Mouse (Mus musculus) heart, embryonic 11.5 days (tissue): ENCODE results near the gene Egfl7. TPM values are rescaled to one million over a fixed set of nuclear protein-coding genes. Genes with fewer than 3 reads are reported as not detected.

Experiments
- ATAC-seq: fragments of 200-750 bp; cut with Nextera tagmentation; replicated peaks from 2 replicates; pipeline ENCODE4 v1.8.0; 2017; ENCODE audit warnings: moderate library complexity; ENCODE audit not compliant: insufficient number of reproducible peaks, low FRiP score, low TSS enrichment
- H3K27ac ChIP-seq: fragments of 300-500 bp; sonication (generic); 2 replicates; pipeline ENCODE4 v1.5.1; 2014; ENCODE audit warnings: mild to moderate bottlenecking, low read depth, low read length
- H3K27me3 ChIP-seq: fragments of 300-500 bp; sonication (generic); 2 replicates; pipeline ENCODE4 v1.6.1; 2014; ENCODE audit warnings: mild to moderate bottlenecking, low read length, mixed read lengths; ENCODE audit not compliant: control insufficient read depth, insufficient read depth
- H3K36me3 ChIP-seq: fragments of 300-500 bp; sonication (generic); 2 replicates; pipeline ENCODE4 v1.6.1; 2014; ENCODE audit warnings: mild to moderate bottlenecking, low read length, moderate library complexity, mixed read lengths; ENCODE audit not compliant: control insufficient read depth, insufficient read depth
- H3K4me1 ChIP-seq: fragments of 300-500 bp; sonication (generic); 2 replicates; pipeline ENCODE4 v1.6.1; 2014; ENCODE audit warnings: low read length; ENCODE audit not compliant: control insufficient read depth, insufficient read depth
- H3K4me2 ChIP-seq: fragments of 300-500 bp; sonication (generic); 2 replicates; pipeline ENCODE4 v1.6.1; 2014; ENCODE audit warnings: mild to moderate bottlenecking, moderate library complexity
- H3K4me3 ChIP-seq: fragments of 300-500 bp; sonication (generic); 2 replicates; pipeline ENCODE4 v1.5.1; 2014; ENCODE audit warnings: low read depth, low read length
- H3K9ac ChIP-seq: fragments of 300-500 bp; sonication (generic); 2 replicates; pipeline ENCODE4 v1.6.1; 2014; ENCODE audit warnings: mild to moderate bottlenecking, low read depth, low read length, moderate library complexity
- H3K9me3 ChIP-seq: fragments of 300-500 bp; sonication (generic); replicated peaks from 2 replicates; pipeline ENCODE4 v1.6.1; 2016; ENCODE audit warnings: low read length; ENCODE audit not compliant: control insufficient read depth
- WGBS: fragments of 180-500 bp; shearing (Covaris S2); extraction: QIAGEN DNeasy Blood & Tissue Kit; methylation state at CpG from one replicate; pipeline ENCODE4 v1.1.7; 2014; ENCODE audit not compliant: insufficient replicate concordance; 5-methylcytosine and 5-hydroxymethylcytosine counted together
- polyA plus RNA-seq: library from polyadenylated mRNA; unstranded; fragments of >200 nt; fragmentation: Nextera tagmentation; extraction: Ambion mirVana; gene quantifications from 2 replicates; pipeline ENCODE4 v1.2.1, GENCODE M21; 2014

Gene Egfl7
- polyA plus RNA-seq, 1 experiment from 2014 or later: 145 TPM

- Histone ChIP-seq H3K4me3 (no peak overlapping the region), H3K27me3 (no peaks in the 10 kb centered on the region), H3K27ac (peak overlapping the region; percentile 62), H3K9me3 (no peaks in the 10 kb centered on the region), H3K4me2 (no peak overlapping the region; the same call in 1 of the 2 replicates), H3K4me1 (peaks cover 46% of the 10 kb centered on the region), H3K9ac (0 out of 2 replicates have a peak overlapping the region, but pooled peaks have one; percentile 12), H3K36me3 (no peaks in the 10 kb centered on the region)
- 54% methylated on average over 12 of the region's 12 CpGs for WGBS
- no peak for ATAC-seq
Observed at GRCm38 (mm10) chr2:26573396-26573795, 6.4 kb upstream of the Egfl7 start.

GRCm38 (mm10) chr2:26573807-26574206, 6.0 kb upstream of the Egfl7 start:
- Histone ChIP-seq H3K4me3 (no peak overlapping the region), H3K4me2 (no peak overlapping the region; the same call in 1 of the 2 replicates), H3K9ac (no peak overlapping the region)

GRCm38 (mm10) chr2:26574862-26575261, 5.0 kb upstream of the Egfl7 start:
- H3K27me3 ChIP-seq: no peaks in the 10 kb centered on the region
- no peaks in the 10 kb centered on the region for H3K36me3 ChIP-seq
- ATAC-seq: no peak
- H3K4me1 ChIP-seq: peaks cover 53% of the 10 kb centered on the region
- H3K9ac ChIP-seq: no peak overlapping the region
- no peak overlapping the region for H3K4me3 ChIP-seq
- H3K27ac ChIP-seq: no peak overlapping the region; the same call in none of the 2 replicates
- H3K4me2 ChIP-seq: no peak overlapping the region
- no peaks in the 10 kb centered on the region for H3K9me3 ChIP-seq
- 43% methylated on average over 5 of the region's 5 CpGs for WGBS

More at GRCm38 (mm10) chr2:26573807-26574206, 6.0 kb upstream of the Egfl7 start:
- no peaks in the 10 kb centered on the region for H3K27me3 ChIP-seq
- no peak for ATAC-seq
- no peaks in the 10 kb centered on the region for H3K36me3 ChIP-seq
- H3K27ac ChIP-seq: peak overlapping the region; percentile 62
- H3K9me3 ChIP-seq: no peaks in the 10 kb centered on the region
- 24% methylated on average over 5 of the region's 5 CpGs for WGBS
- H3K4me1 ChIP-seq: peaks cover 48% of the 10 kb centered on the region

GRCm38 (mm10) chr2:26575378-26575777, 4.4 kb upstream of the Egfl7 start:
- Histone ChIP-seq H3K4me2 (peak overlapping the region; percentile 17), H3K27me3 (no peaks in the 10 kb centered on the region), H3K4me1 (peaks cover 53% of the 10 kb centered on the region), H3K36me3 (no peaks in the 10 kb centered on the region), H3K9me3 (no peaks in the 10 kb centered on the region), H3K9ac (peak overlapping the region; percentile 44; the same call in 1 of the 2 replicates), H3K4me3 (no peak overlapping the region), H3K27ac (peak overlapping the region; percentile 80)
- ATAC-seq: no peak
- WGBS: 50% methylated on average over 1 of the region's 1 CpGs

GRCm38 (mm10) chr2:26575865-26576264, 3.9 kb upstream of the Egfl7 start:
- Histone ChIP-seq H3K27me3 (no peaks in the 10 kb centered on the region), H3K27ac (peak overlapping the region; percentile 80), H3K4me2 (peak overlapping the region; percentile 17), H3K9ac (peak overlapping the region; percentile 44; the same call in 1 of the 2 replicates), H3K36me3 (no peaks in the 10 kb centered on the region), H3K9me3 (no peaks in the 10 kb centered on the region), H3K4me3 (no peak overlapping the region), H3K4me1 (peaks cover 53% of the 10 kb centered on the region)
- WGBS: 30% methylated on average over 4 of the region's 4 CpGs
- peak; percentile 52 for ATAC-seq

GRCm38 (mm10) chr2:26576462-26576861, 3.4 kb upstream of the Egfl7 start:
- H3K4me1 ChIP-seq: peaks cover 51% of the 10 kb centered on the region
- H3K4me3 ChIP-seq: no peak overlapping the region
- no peaks in the 10 kb centered on the region for H3K9me3 ChIP-seq
- WGBS: 38% methylated on average over 4 of the region's 4 CpGs
- no peaks in the 10 kb centered on the region for H3K27me3 ChIP-seq
- H3K9ac ChIP-seq: no peak overlapping the region; the same call in 1 of the 2 replicates
- peak overlapping the region; percentile 17; the same call in 1 of the 2 replicates for H3K4me2 ChIP-seq
- no peak for ATAC-seq
- H3K36me3 ChIP-seq: no peaks in the 10 kb centered on the region
- H3K27ac ChIP-seq: peak overlapping the region; percentile 80

- no peaks in the 10 kb centered on the region for H3K36me3 ChIP-seq
- H3K4me2 ChIP-seq: no peak overlapping the region
- peak overlapping the region; percentile 80 for H3K27ac ChIP-seq
- H3K4me1 ChIP-seq: peaks cover 35% of the 10 kb centered on the region
- no peaks in the 10 kb centered on the region for H3K9me3 ChIP-seq
- 39% methylated on average over 6 of the region's 6 CpGs for WGBS
- no peak overlapping the region for H3K4me3 ChIP-seq
- no peak overlapping the region for H3K9ac ChIP-seq
- ATAC-seq: no peak
- no peaks in the 10 kb centered on the region for H3K27me3 ChIP-seq
Observed at GRCm38 (mm10) chr2:26578369-26578768, 1.4 kb upstream of the Egfl7 start.

- 90% methylated on average over 5 of the region's 5 CpGs for WGBS
- Histone ChIP-seq H3K27me3 (no peaks in the 10 kb centered on the region; the same call in 1 of the 2 replicates), H3K4me1 (peaks cover 22% of the 10 kb centered on the region), H3K4me3 (no peak overlapping the region), H3K36me3 (no peaks in the 10 kb centered on the region), H3K9me3 (no peaks in the 10 kb centered on the region), H3K4me2 (no peak overlapping the region), H3K27ac (0 out of 2 replicates have a peak overlapping the region, but pooled peaks have one; percentile 10), H3K9ac (no peak overlapping the region)
- ATAC-seq: no peak
Observed at GRCm38 (mm10) chr2:26580751-26581150, 937 bp downstream of the Egfl7 start.

- ATAC-seq: no peak
- Histone ChIP-seq H3K27me3 (no peaks in the 10 kb centered on the region; the same call in 1 of the 2 replicates), H3K4me3 (no peak overlapping the region), H3K9me3 (no peaks in the 10 kb centered on the region), H3K36me3 (no peaks in the 10 kb centered on the region), H3K4me1 (peaks cover 20% of the 10 kb centered on the region), H3K9ac (no peak overlapping the region), H3K4me2 (no peak overlapping the region), H3K27ac (no peak overlapping the region)
- WGBS: 54% methylated on average over 2 of the region's 2 CpGs
Observed at GRCm38 (mm10) chr2:26582203-26582602, 2.4 kb downstream of the Egfl7 start.
